Mouse (Mus musculus): ENCODE measurements around the gene Ubqln5. TPM values are rescaled to one million over a fixed set of nuclear protein-coding genes. Genes with fewer than 3 reads are reported as not detected.

The Ubqln5 gene
- polyA plus RNA-seq (2012; rRNA removed): not detected in 2 replicates

- DNase-seq: no peak
- Histone ChIP-seq H3K4me1 (ENCODE audit: control insufficient read depth, insufficient read depth, low read length) (no peaks in the 10 kb centered on the region), H3K4me3 (replicated peaks; ENCODE audit: extremely low read depth, low read depth, low read length) (no peak within 1 kb of the TSS)
- TF ChIP-seq POLR2A (IDR thresholded peaks at IDR 0.05; ENCODE audit: borderline replicate concordance, extremely low read depth, low read depth, low read length) (no peak), CTCF (IDR thresholded peaks at IDR 0.05; ENCODE audit: insufficient read depth, low read length) (no peak)
- 92% methylated on average over 5 of the region's 5 CpGs for WGBS
These were observed at the start of gene Ubqln5 for GRCm38 (mm10) chr7:104129726-104130125. Gene Ubqln5 (minus strand): TSS chr7:104129826.

- WGBS: 83% methylated on average over 1 of the region's 1 CpGs
- DNase-seq: no peak
- H3K4me1 ChIP-seq (ENCODE audit: control insufficient read depth, insufficient read depth, low read length): no peaks in the 10 kb centered on the region
- TF ChIP-seq POLR2A (IDR thresholded peaks at IDR 0.05; ENCODE audit: borderline replicate concordance, extremely low read depth, low read depth, low read length) (no peak), CTCF (IDR thresholded peaks at IDR 0.05; ENCODE audit: insufficient read depth, low read length) (no peak)
- H3K4me3 ChIP-seq (replicated peaks; ENCODE audit: extremely low read depth, low read depth, low read length): no peak overlapping the region
These were observed 49.4 kb upstream of the Ubqln5 start for GRCm38 (mm10) chr7:104179074-104179473.

- DNase-seq: no peak
- Histone ChIP-seq H3K4me3 (replicated peaks; ENCODE audit: extremely low read depth, low read depth, low read length) (no peak overlapping the region), H3K4me1 (ENCODE audit: control insufficient read depth, insufficient read depth, low read length) (no peaks in the 10 kb centered on the region)
- TF ChIP-seq CTCF (IDR thresholded peaks at IDR 0.05; ENCODE audit: insufficient read depth, low read length) (no peak), POLR2A (IDR thresholded peaks at IDR 0.05; ENCODE audit: borderline replicate concordance, extremely low read depth, low read depth, low read length) (no peak)
- 63% methylated on average over 5 of the region's 5 CpGs for WGBS
These were observed 48.9 kb upstream of the Ubqln5 start for GRCm38 (mm10) chr7:104178422-104179054.

GRCm38 (mm10) chr7:104175085-104175484 is 45.5 kb upstream of the Ubqln5 start:
- TF ChIP-seq POLR2A (IDR thresholded peaks at IDR 0.05; ENCODE audit: borderline replicate concordance, extremely low read depth, low read depth, low read length): no peak
- TF ChIP-seq CTCF (IDR thresholded peaks at IDR 0.05; ENCODE audit: insufficient read depth, low read length): no peak
- DNase-seq: no peak
- 66% methylated on average over 1 of the region's 1 CpGs for WGBS
- Histone ChIP-seq H3K4me1 (ENCODE audit: control insufficient read depth, insufficient read depth, low read length) (no peaks in the 10 kb centered on the region), H3K4me3 (replicated peaks; ENCODE audit: extremely low read depth, low read depth, low read length) (no peak overlapping the region)

GRCm38 (mm10) chr7:104169634-104170204 is 40.1 kb upstream of the Ubqln5 start:
- Histone ChIP-seq H3K4me3 (replicated peaks; ENCODE audit: extremely low read depth, low read depth, low read length) (no peak overlapping the region), H3K4me1 (ENCODE audit: control insufficient read depth, insufficient read depth, low read length) (no peaks in the 10 kb centered on the region)
- no peak for TF ChIP-seq POLR2A (IDR thresholded peaks at IDR 0.05; ENCODE audit: borderline replicate concordance, extremely low read depth, low read depth, low read length)
- 43% methylated on average over 6 of the region's 6 CpGs for WGBS
- no peak for DNase-seq

GRCm38 (mm10) chr7:104167105-104167504 is 37.5 kb upstream of the Ubqln5 start:
- Histone ChIP-seq H3K4me3 (replicated peaks; ENCODE audit: extremely low read depth, low read depth, low read length) (no peak overlapping the region), H3K4me1 (ENCODE audit: control insufficient read depth, insufficient read depth, low read length) (no peaks in the 10 kb centered on the region)
- TF ChIP-seq POLR2A (IDR thresholded peaks at IDR 0.05; ENCODE audit: borderline replicate concordance, extremely low read depth, low read depth, low read length) (no peak), CTCF (IDR thresholded peaks at IDR 0.05; ENCODE audit: insufficient read depth, low read length) (no peak)
- WGBS: 65% methylated on average over 6 of the region's 6 CpGs
- DNase-seq: no peak

GRCm38 (mm10) chr7:104150456-104150855 is 20.8 kb upstream of the Ubqln5 start, which contains the start of gene Ubqlnl:
Gene Ubqlnl (minus strand): TSS chr7:104150556.
- no peak for DNase-seq
- TF ChIP-seq POLR2A (IDR thresholded peaks at IDR 0.05; ENCODE audit: borderline replicate concordance, extremely low read depth, low read depth, low read length) (no peak), CTCF (IDR thresholded peaks at IDR 0.05; ENCODE audit: insufficient read depth, low read length) (no peak)
- H3K4me1 ChIP-seq (ENCODE audit: control insufficient read depth, insufficient read depth, low read length): no peaks in the 10 kb centered on the region
- H3K4me3 ChIP-seq (replicated peaks; ENCODE audit: extremely low read depth, low read depth, low read length): no peak within 1 kb of the TSS
- 82% methylated on average over 2 of the region's 2 CpGs for WGBS

GRCm38 (mm10) chr7:104143179-104143578 is 13.6 kb upstream of the Ubqln5 start, which contains the start of gene Ubqln3:
Gene Ubqln3 (minus strand): TSS chr7:104143279.
- Histone ChIP-seq H3K4me1 (ENCODE audit: control insufficient read depth, insufficient read depth, low read length) (no peaks in the 10 kb centered on the region), H3K4me3 (replicated peaks; ENCODE audit: extremely low read depth, low read depth, low read length) (no peak within 1 kb of the TSS)
- WGBS: 64% methylated on average over 3 of the region's 3 CpGs
- no peak for TF ChIP-seq POLR2A (IDR thresholded peaks at IDR 0.05; ENCODE audit: borderline replicate concordance, extremely low read depth, low read depth, low read length)
- TF ChIP-seq CTCF (IDR thresholded peaks at IDR 0.05; ENCODE audit: insufficient read depth, low read length): no peak
- DNase-seq: no peak

GRCm38 (mm10) chr7:104137305-104137704 is 7.7 kb upstream of the Ubqln5 start, which contains the start of gene Olfr643:
Gene Olfr643 (minus strand): TSS chr7:104137405.
- no peak within 1 kb of the TSS for H3K4me3 ChIP-seq (replicated peaks; ENCODE audit: extremely low read depth, low read depth, low read length)
- 66% methylated on average over 5 of the region's 5 CpGs for WGBS
- no peak for TF ChIP-seq CTCF (IDR thresholded peaks at IDR 0.05; ENCODE audit: insufficient read depth, low read length)
- no peak for TF ChIP-seq POLR2A (IDR thresholded peaks at IDR 0.05; ENCODE audit: borderline replicate concordance, extremely low read depth, low read depth, low read length)
- H3K4me1 ChIP-seq (ENCODE audit: control insufficient read depth, insufficient read depth, low read length): no peaks in the 10 kb centered on the region
- no peak for DNase-seq

GRCm38 (mm10) chr7:104104757-104104972 is 25.0 kb downstream of the Ubqln5 start, which contains the start of gene Olfr646:
Gene Olfr646 (plus strand): TSS chr7:104104873.
- TF ChIP-seq CTCF (IDR thresholded peaks at IDR 0.05; ENCODE audit: insufficient read depth, low read length): no peak
- TF ChIP-seq POLR2A (IDR thresholded peaks at IDR 0.05; ENCODE audit: borderline replicate concordance, extremely low read depth, low read depth, low read length): no peak
- Histone ChIP-seq H3K4me3 (replicated peaks; ENCODE audit: extremely low read depth, low read depth, low read length) (no peak within 1 kb of the TSS), H3K4me1 (ENCODE audit: control insufficient read depth, insufficient read depth, low read length) (no peaks in the 10 kb centered on the region)
- no peak for DNase-seq
